Mouse (Mus musculus): Measurements from ENCODE around the gene Ogn.
"Not testable (repeated sequence)": the region's sequence is repeated elsewhere in the genome, so short reads cannot be mapped to it uniquely, and the experiment has no call there.

The Ogn gene

GRCm38 (mm10) chr13:49607714-49608113, at the start of gene Ogn:
Gene Ogn, plus strand, starts transcription at chr13:49608046.
- peak; percentile 42 for DNase-seq (ENCODE audit: extremely low read depth, insufficient read length, low spot score)

GRCm38 (mm10) chr13:49559185-49559584, 48.7 kb upstream of the Ogn start:
- DNase-seq (ENCODE audit: extremely low read depth, insufficient read length, low spot score): no peak

- DNase-seq (ENCODE audit: extremely low read depth, insufficient read length, low spot score): no peak
These were observed 47.0 kb upstream of the Ogn start for GRCm38 (mm10) chr13:49560886-49561285.

GRCm38 (mm10) chr13:49564347-49564746, 43.5 kb upstream of the Ogn start:
- no peak for DNase-seq (ENCODE audit: extremely low read depth, insufficient read length, low spot score)

GRCm38 (mm10) chr13:49570371-49570770, 37.5 kb upstream of the Ogn start:
- no peak for DNase-seq (ENCODE audit: extremely low read depth, insufficient read length, low spot score)

- DNase-seq (ENCODE audit: extremely low read depth, insufficient read length, low spot score): no peak
These were observed 36.4 kb upstream of the Ogn start for GRCm38 (mm10) chr13:49571418-49571817.

- DNase-seq (ENCODE audit: extremely low read depth, insufficient read length, low spot score): peak; percentile 52
These were observed 26.0 kb upstream of the Ogn start, which contains the start of gene Omd for GRCm38 (mm10) chr13:49581541-49582530. Gene Omd, plus strand, starts transcription at chr13:49582462.

- peak; percentile 50 for DNase-seq (ENCODE audit: extremely low read depth, insufficient read length, low spot score)
These were observed 24.0 kb upstream of the Ogn start for GRCm38 (mm10) chr13:49583859-49584258.

GRCm38 (mm10) chr13:49584307-49585005, 23.4 kb upstream of the Ogn start:
- DNase-seq (ENCODE audit: extremely low read depth, insufficient read length, low spot score): peak; percentile 58

- DNase-seq (ENCODE audit: extremely low read depth, insufficient read length, low spot score): no peak
These were observed 21.8 kb upstream of the Ogn start for GRCm38 (mm10) chr13:49586062-49586461.

GRCm38 (mm10) chr13:49602541-49602940, 5.3 kb upstream of the Ogn start:
- not testable (repeated sequence) for DNase-seq (ENCODE audit: extremely low read depth, insufficient read length, low spot score)

GRCm38 (mm10) chr13:49603603-49604002, 4.2 kb upstream of the Ogn start:
- no peak for DNase-seq (ENCODE audit: extremely low read depth, insufficient read length, low spot score)

- DNase-seq (ENCODE audit: extremely low read depth, insufficient read length, low spot score): no peak
These were observed 910 bp downstream of the Ogn start for GRCm38 (mm10) chr13:49608589-49609322.

GRCm38 (mm10) chr13:49617021-49617420, 9.2 kb downstream of the Ogn start:
- DNase-seq (ENCODE audit: extremely low read depth, insufficient read length, low spot score): no peak

- DNase-seq (ENCODE audit: extremely low read depth, insufficient read length, low spot score): no peak
These were observed 10.5 kb downstream of the Ogn start for GRCm38 (mm10) chr13:49618365-49618764.

GRCm38 (mm10) chr13:49623216-49623615, 15.4 kb downstream of the Ogn start:
- DNase-seq (ENCODE audit: extremely low read depth, insufficient read length, low spot score): no peak

- DNase-seq (ENCODE audit: extremely low read depth, insufficient read length, low spot score): no peak
These were observed 20.3 kb downstream of the Ogn start for GRCm38 (mm10) chr13:49628167-49628566.

- peak; percentile 33 for DNase-seq (ENCODE audit: extremely low read depth, insufficient read length, low spot score)
These were observed 21.2 kb downstream of the Ogn start for GRCm38 (mm10) chr13:49629076-49629475.

GRCm38 (mm10) chr13:49639965-49640364, 32.1 kb downstream of the Ogn start:
- no peak for DNase-seq (ENCODE audit: extremely low read depth, insufficient read length, low spot score)

- DNase-seq (ENCODE audit: extremely low read depth, insufficient read length, low spot score): peak; percentile 40
These were observed 34.8 kb downstream of the Ogn start for GRCm38 (mm10) chr13:49642650-49643049.
